Mouse (Mus musculus): ENCODE measurements around the gene Gpr87.

DNA sequence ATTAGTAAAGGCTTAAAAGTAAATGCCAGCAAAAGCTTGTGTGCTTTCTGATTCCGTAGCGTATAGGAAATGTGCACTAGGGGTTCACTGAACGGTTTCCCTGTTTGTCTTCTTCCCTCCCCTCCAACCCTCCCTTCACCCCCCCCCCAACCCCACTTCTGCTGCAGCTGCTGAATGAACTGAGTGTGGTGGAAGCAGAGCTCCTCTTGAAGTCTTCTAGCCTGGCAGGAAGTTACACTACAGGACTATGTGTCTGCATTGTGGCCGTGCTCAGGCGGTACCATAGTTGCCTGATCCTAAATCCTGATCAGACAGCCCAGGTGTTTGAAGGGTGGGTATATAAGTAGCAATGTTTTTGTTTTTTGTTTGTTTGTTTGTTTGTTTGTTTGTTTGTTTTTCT, 40.0 kb upstream of the Gpr87 start:
- TF ChIP-seq CTCF (IDR thresholded peaks at IDR 0.05; ENCODE audit: extremely low read depth, insufficient read depth, low read length), result no peak
- no peak for TF ChIP-seq POLR2A (IDR thresholded peaks at IDR 0.05; ENCODE audit: extremely low read depth, insufficient read depth, low read length)

Data from cortical plate, adult 2 months (tissue).